Mouse (Mus musculus) C2C12 (cell line): ENCODE measurements around the gene Slc30a9.

Experiments used
- CTCF ChIP-seq: IDR thresholded peaks from one replicate; pipeline ENCODE4 v1.5.1; 2011; ENCODE audit not compliant: control insufficient read depth, insufficient read depth, insufficient read length
- FOSL1 ChIP-seq: IDR thresholded peaks from one replicate; pipeline ENCODE4 v1.8.0; 2011; ENCODE audit warnings: mild to moderate bottlenecking, low read length; ENCODE audit not compliant: poor library complexity, insufficient read depth, severe bottlenecking
- MAX ChIP-seq: IDR thresholded peaks from one replicate; pipeline ENCODE4 v1.6.1; 2011; ENCODE audit warnings: mild to moderate bottlenecking, control low read depth
- MYOD1 ChIP-seq: IDR thresholded peaks from one replicate; pipeline ENCODE4 v1.6.1; 2011; ENCODE audit warnings: low read depth; ENCODE audit not compliant: control insufficient read depth, insufficient read length
- MYOG ChIP-seq: IDR thresholded peaks from one replicate; pipeline ENCODE4 v1.6.1; 2011; ENCODE audit not compliant: control insufficient read depth, insufficient read length; ENCODE audit errors: extremely low read depth
- USF1 ChIP-seq: IDR thresholded peaks from one replicate; pipeline ENCODE4 v1.6.1; 2011; ENCODE audit warnings: low read depth, mild to moderate bottlenecking, control low read depth, moderate library complexity

DNA sequence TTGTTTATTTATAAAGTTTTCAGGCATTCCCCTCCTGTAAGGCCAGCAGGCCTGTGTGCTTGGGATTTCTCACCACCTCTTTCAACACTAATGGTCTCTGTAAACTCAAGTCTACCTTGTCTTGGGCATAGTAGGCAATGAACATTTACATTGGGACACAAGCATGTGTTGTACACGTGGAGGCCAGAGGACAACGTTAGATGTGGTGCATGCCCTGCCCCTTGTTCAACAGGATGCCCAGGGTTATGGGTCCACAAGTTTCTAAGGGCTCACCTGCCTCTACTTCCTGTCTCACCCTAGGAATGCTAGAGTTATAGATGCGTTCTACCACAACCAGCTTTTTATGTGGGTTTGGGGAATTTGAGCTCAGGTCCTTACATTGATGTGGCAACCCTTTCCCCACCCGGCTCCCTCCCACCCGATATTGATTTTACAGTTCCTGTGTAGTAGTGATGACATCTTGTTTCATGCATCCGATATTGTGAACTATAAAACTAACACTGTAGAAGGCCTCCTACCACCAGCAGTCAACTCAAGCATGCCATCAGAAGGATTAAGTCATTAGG lies 6.8 kb upstream of the Slc30a9 start:
- TF ChIP-seq CTCF (no peak), MAX (no peak), USF1 (no peak), FOSL1 (no peak), MYOG (no peak), MYOD1 (no peak)
